Mouse (Mus musculus) heart, embryonic 11.5 days (tissue): ENCODE data around the gene Gm20388. TPM values are rescaled to one million over a fixed set of nuclear protein-coding genes. Genes with fewer than 3 reads are reported as not detected.

Experiments
- ATAC-seq: fragments of 200-750 bp; cut with Nextera tagmentation; replicated peaks from 2 replicates; pipeline ENCODE4 v1.8.0; 2017; ENCODE audit warnings: moderate library complexity; ENCODE audit not compliant: insufficient number of reproducible peaks, low FRiP score, low TSS enrichment
- H3K27ac ChIP-seq: fragments of 300-500 bp; sonication (generic); 2 replicates; pipeline ENCODE4 v1.5.1; 2014; ENCODE audit warnings: mild to moderate bottlenecking, low read depth, low read length
- H3K27me3 ChIP-seq: fragments of 300-500 bp; sonication (generic); 2 replicates; pipeline ENCODE4 v1.6.1; 2014; ENCODE audit warnings: mild to moderate bottlenecking, low read length, mixed read lengths; ENCODE audit not compliant: control insufficient read depth, insufficient read depth
- H3K36me3 ChIP-seq: fragments of 300-500 bp; sonication (generic); 2 replicates; pipeline ENCODE4 v1.6.1; 2014; ENCODE audit warnings: mild to moderate bottlenecking, low read length, moderate library complexity, mixed read lengths; ENCODE audit not compliant: control insufficient read depth, insufficient read depth
- H3K4me1 ChIP-seq: fragments of 300-500 bp; sonication (generic); 2 replicates; pipeline ENCODE4 v1.6.1; 2014; ENCODE audit warnings: low read length; ENCODE audit not compliant: control insufficient read depth, insufficient read depth
- H3K4me2 ChIP-seq: fragments of 300-500 bp; sonication (generic); 2 replicates; pipeline ENCODE4 v1.6.1; 2014; ENCODE audit warnings: mild to moderate bottlenecking, moderate library complexity
- H3K4me3 ChIP-seq: fragments of 300-500 bp; sonication (generic); 2 replicates; pipeline ENCODE4 v1.5.1; 2014; ENCODE audit warnings: low read depth, low read length
- H3K9ac ChIP-seq: fragments of 300-500 bp; sonication (generic); 2 replicates; pipeline ENCODE4 v1.6.1; 2014; ENCODE audit warnings: mild to moderate bottlenecking, low read depth, low read length, moderate library complexity
- H3K9me3 ChIP-seq: fragments of 300-500 bp; sonication (generic); replicated peaks from 2 replicates; pipeline ENCODE4 v1.6.1; 2016; ENCODE audit warnings: low read length; ENCODE audit not compliant: control insufficient read depth
- WGBS: fragments of 180-500 bp; shearing (Covaris S2); extraction: QIAGEN DNeasy Blood & Tissue Kit; methylation state at CpG from one replicate; pipeline ENCODE4 v1.1.7; 2014; ENCODE audit not compliant: insufficient replicate concordance; 5-methylcytosine and 5-hydroxymethylcytosine counted together
- polyA plus RNA-seq: library from polyadenylated mRNA; unstranded; fragments of >200 nt; fragmentation: Nextera tagmentation; extraction: Ambion mirVana; gene quantifications from 2 replicates; pipeline ENCODE4 v1.2.1, GENCODE M21; 2014

Gene Gm20388
- polyA plus RNA-seq, 1 experiment from 2014 or later = 6.4 TPM

- Histone ChIP-seq H3K9ac (no peak overlapping the region), H3K27me3 (peaks cover 6% of the 10 kb centered on the region; the same call in 1 of the 2 replicates), H3K4me3 (no peak overlapping the region), H3K27ac (no peak overlapping the region), H3K9me3 (no peaks in the 10 kb centered on the region), H3K36me3 (no peaks in the 10 kb centered on the region), H3K4me2 (no peak overlapping the region), H3K4me1 (peaks cover 38% of the 10 kb centered on the region)
- ATAC-seq = no peak
- WGBS = 88% methylated on average over 7 of the region's 7 CpGs
Measured at GRCm38 (mm10) chr8:120467598-120467997, 557.0 kb downstream of the Gm20388 start.

GRCm38 (mm10) chr8:120470170-120470569 lies 559.5 kb downstream of the Gm20388 start:
- H3K27ac ChIP-seq = no peak overlapping the region
- 91% methylated on average over 12 of the region's 12 CpGs for WGBS

GRCm38 (mm10) chr8:120471166-120471565 lies 560.5 kb downstream of the Gm20388 start:
- WGBS = 15% methylated on average over 7 of the region's 7 CpGs
- Histone ChIP-seq H3K27me3 (peaks cover 6% of the 10 kb centered on the region; the same call in 1 of the 2 replicates), H3K4me3 (no peak overlapping the region), H3K4me2 (no peak overlapping the region), H3K4me1 (peaks cover 51% of the 10 kb centered on the region), H3K9ac (no peak overlapping the region), H3K36me3 (no peaks in the 10 kb centered on the region), H3K9me3 (no peaks in the 10 kb centered on the region), H3K27ac (no peak overlapping the region)
- no peak for ATAC-seq

More at GRCm38 (mm10) chr8:120470170-120470569, 559.5 kb downstream of the Gm20388 start:
- H3K9ac ChIP-seq = no peak overlapping the region
- H3K4me2 ChIP-seq = no peak overlapping the region
- H3K4me1 ChIP-seq = peaks cover 50% of the 10 kb centered on the region
- no peak overlapping the region for H3K4me3 ChIP-seq
- ATAC-seq = no peak
- H3K27me3 ChIP-seq = peaks cover 6% of the 10 kb centered on the region; the same call in 1 of the 2 replicates
- no peaks in the 10 kb centered on the region for H3K9me3 ChIP-seq
- H3K36me3 ChIP-seq = no peaks in the 10 kb centered on the region

- peaks cover 6% of the 10 kb centered on the region; the same call in 1 of the 2 replicates for H3K27me3 ChIP-seq
- H3K9me3 ChIP-seq = no peaks in the 10 kb centered on the region
- no peaks in the 10 kb centered on the region for H3K36me3 ChIP-seq
- H3K4me2 ChIP-seq = peak overlapping the region; percentile 51
- H3K4me1 ChIP-seq = peaks cover 57% of the 10 kb centered on the region
- 28% methylated on average over 2 of the region's 2 CpGs for WGBS
- 0 out of 2 replicates have a peak overlapping the region, but pooled peaks have one; percentile 50 for H3K27ac ChIP-seq
- 0 out of 2 replicates have a peak overlapping the region, but pooled peaks have one; percentile 28 for H3K9ac ChIP-seq
- no peak for ATAC-seq
- H3K4me3 ChIP-seq = no peak overlapping the region
Measured at GRCm38 (mm10) chr8:120471752-120472151, 561.1 kb downstream of the Gm20388 start.

GRCm38 (mm10) chr8:120472230-120472629 lies 561.6 kb downstream of the Gm20388 start:
- peaks cover 5% of the 10 kb centered on the region; the same call in 1 of the 2 replicates for H3K27me3 ChIP-seq
- H3K36me3 ChIP-seq = no peaks in the 10 kb centered on the region
- peak overlapping the region; percentile 51 for H3K4me2 ChIP-seq
- H3K9ac ChIP-seq = 0 out of 2 replicates have a peak overlapping the region, but pooled peaks have one; percentile 28
- no peak for ATAC-seq
- no peaks in the 10 kb centered on the region for H3K9me3 ChIP-seq
- WGBS = 8% methylated on average over 16 of the region's 16 CpGs
- H3K27ac ChIP-seq = peak overlapping the region; percentile 50; the same call in 1 of the 2 replicates
- H3K4me1 ChIP-seq = peaks cover 61% of the 10 kb centered on the region
- peak overlapping the region; percentile 21 for H3K4me3 ChIP-seq

GRCm38 (mm10) chr8:120473729-120474364 lies 563.2 kb downstream of the Gm20388 start:
- peaks cover 64% of the 10 kb centered on the region for H3K4me1 ChIP-seq
- no peak overlapping the region for H3K4me3 ChIP-seq
- 80% methylated on average over 13 of the region's 13 CpGs for WGBS
- H3K27ac ChIP-seq = no peak overlapping the region
- no peaks in the 10 kb centered on the region for H3K36me3 ChIP-seq
- H3K9ac ChIP-seq = no peak overlapping the region
- no peak for ATAC-seq
- H3K4me2 ChIP-seq = no peak overlapping the region
- H3K27me3 ChIP-seq = peaks cover 3% of the 10 kb centered on the region; the same call in 1 of the 2 replicates
- no peaks in the 10 kb centered on the region for H3K9me3 ChIP-seq

- Histone ChIP-seq H3K4me1 (peaks cover 64% of the 10 kb centered on the region), H3K4me3 (no peak overlapping the region), H3K9ac (peak overlapping the region; percentile 48; the same call in 1 of the 2 replicates), H3K27me3 (peaks cover 3% of the 10 kb centered on the region; the same call in 1 of the 2 replicates), H3K4me2 (peak overlapping the region; percentile 25; the same call in 1 of the 2 replicates), H3K36me3 (no peaks in the 10 kb centered on the region), H3K9me3 (no peaks in the 10 kb centered on the region), H3K27ac (peak overlapping the region; percentile 70)
- 54% methylated on average over 11 of the region's 11 CpGs for whole genome bisulfite sequencing
- no peak for ATAC-seq
Measured at GRCm38 (mm10) chr8:120474496-120475235, 564.0 kb downstream of the Gm20388 start.

- Histone ChIP-seq H3K4me1 (peaks cover 64% of the 10 kb centered on the region), H3K4me2 (peak overlapping the region; percentile 37), H3K27ac (peak overlapping the region; percentile 83), H3K36me3 (no peaks in the 10 kb centered on the region), H3K9me3 (no peaks in the 10 kb centered on the region), H3K9ac (peak overlapping the region; percentile 65), H3K27me3 (peaks cover 3% of the 10 kb centered on the region; the same call in 1 of the 2 replicates), H3K4me3 (0 out of 2 replicates have a peak overlapping the region, but pooled peaks have one; percentile 1)
- WGBS = 28% methylated on average over 10 of the region's 10 CpGs
- ATAC-seq = peak; percentile 90
Measured at GRCm38 (mm10) chr8:120475462-120476201, 565.0 kb downstream of the Gm20388 start.
